Mouse (Mus musculus) stomach, embryonic 14.5 days (tissue): ENCODE results near the gene Slc32a1. TPM values are rescaled to one million over a fixed set of nuclear protein-coding genes. Genes with fewer than 3 reads are reported as not detected.

Source experiments
- ATAC-seq: fragments of 200-750 bp; cut with Nextera tagmentation; 2 replicates; pipeline ENCODE4 v1.8.0; 2017; ENCODE audit warnings: low read depth, moderate TSS enrichment; ENCODE audit not compliant: insufficient number of reproducible peaks, insufficient read depth, low FRiP score
- H3K27ac ChIP-seq: fragments of 300-500 bp; sonication (generic); 2 replicates; pipeline ENCODE4 v1.5.1; 2014; ENCODE audit warnings: mild to moderate bottlenecking, low read length, moderate library complexity, mixed read lengths
- H3K27me3 ChIP-seq: fragments of 300-500 bp; sonication (generic); 2 replicates; pipeline ENCODE4 v1.6.1; 2014; ENCODE audit warnings: low read length, control low read depth, mixed read lengths; ENCODE audit not compliant: control insufficient read depth, insufficient read depth
- H3K36me3 ChIP-seq: fragments of 300-500 bp; sonication (generic); 2 replicates; pipeline ENCODE4 v1.6.1; 2014; ENCODE audit warnings: mild to moderate bottlenecking, control low read depth, low read length, moderate library complexity, mixed read lengths; ENCODE audit not compliant: control insufficient read depth, insufficient read depth
- H3K4me1 ChIP-seq: fragments of 300-500 bp; sonication (generic); 2 replicates; pipeline ENCODE4 v1.6.1; 2014; ENCODE audit warnings: low read length, control low read depth, mixed read lengths; ENCODE audit not compliant: control insufficient read depth, insufficient read depth
- H3K4me2 ChIP-seq: fragments of 300-500 bp; sonication (generic); replicated peaks from 2 replicates; pipeline ENCODE4 v1.6.1; 2014; ENCODE audit warnings: low read depth, low read length, control low read depth
- H3K4me3 ChIP-seq: fragments of 300-500 bp; sonication (generic); 2 replicates; pipeline ENCODE4 v1.5.1; 2014; ENCODE audit warnings: low read depth, low read length, control low read depth
- H3K9ac ChIP-seq: fragments of 300-500 bp; sonication (generic); replicated peaks from 2 replicates; pipeline ENCODE4 v1.6.1; 2014; ENCODE audit warnings: low read depth, mild to moderate bottlenecking, control low read depth, low read length, moderate library complexity, mixed read lengths
- H3K9me3 ChIP-seq: fragments of 300-500 bp; sonication (generic); 2 replicates; pipeline ENCODE4 v1.6.1; 2016; ENCODE audit warnings: low read depth, low read length, control low read depth; ENCODE audit not compliant: control insufficient read depth
- WGBS: fragments of 180-500 bp; shearing (Covaris S2); extraction: QIAGEN DNeasy Blood & Tissue Kit; methylation state at CpG from one replicate; pipeline ENCODE4 v1.1.7; 2014; 5-methylcytosine and 5-hydroxymethylcytosine counted together
- polyA plus RNA-seq: library from polyadenylated mRNA; unstranded; fragments of >200 nt; fragmentation: Nextera tagmentation; extraction: Ambion mirVana; gene quantifications from 2 replicates; pipeline ENCODE4 v1.2.1, GENCODE M21; 2014

Gene Slc32a1
- polyA plus RNA-seq, 1 experiment from 2014 or later = not detected

GRCm38 (mm10) chr2:158615161-158615680, 4.7 kb downstream of the Slc32a1 start:
- H3K27ac ChIP-seq = no peak overlapping the region
- 3% methylated on average over 24 of the region's 24 CpGs for WGBS
- H3K36me3 ChIP-seq = no peaks in the 10 kb centered on the region
- no peak overlapping the region for H3K4me3 ChIP-seq
- ATAC-seq = no peak
- H3K4me1 ChIP-seq = peaks cover 10% of the 10 kb centered on the region; the same call in 1 of the 2 replicates
- H3K4me2 ChIP-seq = no peak overlapping the region
- no peak overlapping the region for H3K9ac ChIP-seq
- no peaks in the 10 kb centered on the region for H3K9me3 ChIP-seq
- H3K27me3 ChIP-seq = peaks cover 78% of the 10 kb centered on the region

DNA sequence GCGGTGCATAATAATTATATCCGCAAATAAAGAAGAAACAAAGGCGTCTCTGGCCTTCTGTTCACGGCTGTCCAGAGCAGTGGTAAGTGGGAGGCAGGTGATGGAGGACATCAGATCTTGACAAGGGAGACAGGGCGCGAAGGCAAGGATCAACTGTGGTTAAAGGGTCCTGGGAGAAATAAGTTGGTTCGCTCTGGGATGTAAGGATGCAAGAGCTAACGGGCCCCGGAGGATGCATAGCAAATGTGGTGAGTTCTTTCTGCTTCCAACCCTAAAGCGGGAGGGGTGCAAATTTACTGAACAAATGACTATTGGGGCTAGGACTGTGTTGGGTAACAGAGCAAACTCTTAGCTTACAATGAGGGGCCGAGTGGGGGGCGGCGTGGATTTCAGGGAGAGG, 5.1 kb downstream of the Slc32a1 start:
- ATAC-seq = no peak
- H3K4me1 ChIP-seq = 0 out of 2 replicates have a peak, but pooled peaks cover 7% of the 10 kb centered on the region

DNA sequence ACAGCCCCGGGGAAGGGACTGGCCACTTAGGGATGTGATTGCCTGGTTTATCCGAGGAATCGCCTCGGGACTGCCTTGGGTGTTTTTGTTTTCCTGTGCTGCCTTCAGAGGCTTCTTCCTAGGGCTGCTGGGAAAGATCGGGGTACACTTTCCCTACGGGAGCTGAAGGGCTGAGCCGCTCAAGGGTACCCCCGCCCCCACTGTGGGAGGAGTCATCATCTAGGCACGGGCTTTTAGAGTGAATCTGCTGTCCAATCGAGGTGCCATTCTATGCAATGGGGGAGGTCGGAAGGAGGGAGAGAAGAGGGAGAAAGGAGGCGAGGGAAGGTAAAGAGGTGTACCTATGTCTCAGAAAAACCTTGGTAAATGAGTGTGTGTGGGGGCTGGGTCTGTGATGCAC, 5.7 kb downstream of the Slc32a1 start:
- Histone ChIP-seq H3K36me3 (no peaks in the 10 kb centered on the region), H3K4me1 (0 out of 2 replicates have a peak, but pooled peaks cover 6% of the 10 kb centered on the region), H3K9me3 (no peaks in the 10 kb centered on the region), H3K27ac (no peak overlapping the region), H3K4me2 (no peak overlapping the region), H3K4me3 (no peak overlapping the region), H3K9ac (no peak overlapping the region), H3K27me3 (peaks cover 67% of the 10 kb centered on the region)
- WGBS = under 1% methylated on average over 12 of the region's 12 CpGs
- ATAC-seq = no peak

More for the DNA sequence above, 5.1 kb downstream of the Slc32a1 start:
- Histone ChIP-seq H3K9ac (no peak overlapping the region), H3K36me3 (no peaks in the 10 kb centered on the region), H3K4me3 (no peak overlapping the region), H3K4me2 (no peak overlapping the region), H3K27me3 (peaks cover 73% of the 10 kb centered on the region), H3K9me3 (no peaks in the 10 kb centered on the region), H3K27ac (no peak overlapping the region)
- 4% methylated on average over 13 of the region's 13 CpGs for WGBS

DNA sequence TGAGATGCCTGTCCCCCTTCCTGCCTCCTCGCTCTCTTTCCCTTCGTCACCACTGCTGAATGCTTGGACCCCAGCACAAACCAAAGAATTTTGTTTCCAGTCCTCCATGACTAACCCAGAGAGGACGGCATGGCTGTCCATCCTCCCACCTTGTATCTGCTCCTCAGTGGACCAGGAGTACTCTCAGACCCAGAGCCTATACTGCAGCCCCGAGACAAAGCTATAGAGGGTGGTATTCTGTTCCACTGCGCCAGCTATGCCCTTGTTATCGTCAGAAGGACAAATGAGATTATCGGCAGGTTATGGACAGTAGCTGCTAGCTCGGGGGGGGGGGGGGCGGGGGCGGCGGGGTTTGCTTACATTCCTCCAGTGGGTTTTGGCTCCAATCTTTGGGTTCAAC, 6.2 kb downstream of the Slc32a1 start:
- Histone ChIP-seq H3K9me3 (no peaks in the 10 kb centered on the region), H3K4me3 (no peak overlapping the region), H3K9ac (no peak overlapping the region), H3K36me3 (no peaks in the 10 kb centered on the region), H3K4me2 (no peak overlapping the region), H3K4me1 (0 out of 2 replicates have a peak, but pooled peaks cover 6% of the 10 kb centered on the region), H3K27ac (no peak overlapping the region), H3K27me3 (peaks cover 62% of the 10 kb centered on the region)
- ATAC-seq = no peak
- 9% methylated on average over 11 of the region's 11 CpGs for WGBS

GRCm38 (mm10) chr2:158624718-158625222, 14.2 kb downstream of the Slc32a1 start, which contains the start of gene Actr5:
Gene Actr5 (plus strand): TSS chr2:158624888.
- no peaks in the 10 kb centered on the region for H3K27me3 ChIP-seq
- no peaks in the 10 kb centered on the region for H3K9me3 ChIP-seq
- WGBS = under 1% methylated on average over 39 of the region's 39 CpGs
- H3K36me3 ChIP-seq = peaks cover 14% of the 10 kb centered on the region
- H3K4me1 ChIP-seq = peaks cover 4% of the 10 kb centered on the region; the same call in 1 of the 2 replicates
- H3K27ac ChIP-seq = peak within 1 kb of the TSS; percentile 86
- H3K9ac ChIP-seq = peak within 1 kb of the TSS; percentile 65
- peak within 1 kb of the TSS; percentile 76 for H3K4me3 ChIP-seq
- peak within 1 kb of the TSS; percentile 43 for H3K4me2 ChIP-seq
- ATAC-seq = peak; percentile 96

DNA sequence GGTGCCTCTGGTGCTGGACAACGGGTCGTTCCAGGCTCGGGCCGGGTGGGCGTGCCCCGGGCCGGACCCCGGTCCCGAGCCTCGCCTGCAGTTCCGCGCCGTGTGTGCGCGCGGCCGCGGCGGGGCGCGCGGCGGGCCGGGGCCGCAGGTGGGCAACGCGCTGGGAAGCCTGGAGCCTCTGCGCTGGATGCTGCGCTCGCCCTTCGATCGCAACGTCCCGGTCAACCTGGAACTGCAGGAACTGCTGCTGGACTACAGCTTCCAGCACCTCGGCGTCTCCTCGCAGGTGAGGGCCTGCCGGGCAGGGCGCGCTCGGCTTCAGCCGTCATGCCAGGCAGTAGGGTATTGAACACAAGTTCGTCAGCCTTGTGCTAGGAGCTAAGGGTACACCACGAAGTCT, 14.7 kb downstream of the Slc32a1 start:
- H3K36me3 ChIP-seq = peaks cover 15% of the 10 kb centered on the region
- peak overlapping the region; percentile 86 for H3K27ac ChIP-seq
- H3K9me3 ChIP-seq = no peaks in the 10 kb centered on the region
- peak overlapping the region; percentile 76 for H3K4me3 ChIP-seq
- no peaks in the 10 kb centered on the region for H3K27me3 ChIP-seq
- H3K9ac ChIP-seq = peak overlapping the region; percentile 65
- H3K4me2 ChIP-seq = peak overlapping the region; percentile 43
- 0 out of 2 replicates have a peak, but pooled peaks have one; percentile 11 for ATAC-seq
- 0% methylated on average over 44 of the region's 44 CpGs for WGBS
- peaks cover 4% of the 10 kb centered on the region; the same call in 1 of the 2 replicates for H3K4me1 ChIP-seq

DNA sequence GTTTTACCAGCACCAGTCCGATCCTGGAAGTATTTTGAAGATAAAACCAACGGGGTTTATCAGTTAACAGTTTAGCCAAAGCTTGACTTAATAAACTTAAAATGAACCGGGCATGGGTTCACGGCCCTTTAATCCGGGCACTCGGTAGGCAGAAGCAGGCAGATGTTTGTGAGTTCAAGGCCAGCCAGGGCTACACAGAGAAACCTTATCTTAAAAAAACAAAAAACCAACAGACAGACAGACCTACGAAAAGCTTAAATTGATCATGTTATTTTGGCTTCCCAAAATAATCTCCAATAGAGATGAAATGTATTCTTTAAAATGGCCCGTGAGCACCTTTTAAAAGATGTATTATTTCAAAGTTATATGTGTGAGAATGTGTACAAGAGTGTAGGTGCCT, 15.1 kb downstream of the Slc32a1 start:
- Histone ChIP-seq H3K9ac (peak overlapping the region; percentile 65), H3K4me2 (peak overlapping the region; percentile 43), H3K27ac (no peak overlapping the region), H3K27me3 (no peaks in the 10 kb centered on the region), H3K4me3 (peak overlapping the region; percentile 76), H3K9me3 (no peaks in the 10 kb centered on the region), H3K36me3 (peaks cover 15% of the 10 kb centered on the region), H3K4me1 (peaks cover 4% of the 10 kb centered on the region; the same call in 1 of the 2 replicates)
- 31% methylated on average over 8 of the region's 8 CpGs for WGBS
- ATAC-seq = no peak

DNA sequence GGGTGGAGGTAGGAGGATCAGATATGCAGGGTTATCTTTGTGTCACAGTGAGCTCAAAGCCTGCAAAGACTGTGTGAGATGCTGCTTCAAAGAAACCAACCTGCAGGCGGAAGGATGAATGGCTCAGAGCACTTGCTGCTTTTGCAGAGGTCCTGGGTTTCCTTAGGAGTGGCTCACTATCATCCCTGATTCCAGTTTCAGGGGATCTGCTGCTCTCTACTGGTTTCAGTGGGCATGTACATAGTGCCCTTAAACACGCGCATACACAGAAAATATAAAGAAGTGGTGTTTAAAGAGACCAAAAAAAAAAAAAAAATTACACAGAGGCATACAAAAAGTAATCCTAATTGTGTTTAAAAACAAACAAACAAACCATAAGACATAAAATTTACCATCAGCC, 18.3 kb downstream of the Slc32a1 start:
- Histone ChIP-seq H3K4me1 (peaks cover 4% of the 10 kb centered on the region; the same call in 1 of the 2 replicates), H3K27ac (no peak overlapping the region), H3K4me2 (no peak overlapping the region), H3K9me3 (no peaks in the 10 kb centered on the region), H3K27me3 (no peaks in the 10 kb centered on the region), H3K36me3 (peaks cover 39% of the 10 kb centered on the region), H3K9ac (no peak overlapping the region), H3K4me3 (no peak overlapping the region)
- 69% methylated on average over 3 of the region's 3 CpGs for WGBS
- ATAC-seq = no peak
